Mouse (Mus musculus) urinary bladder, postnatal 4 days (tissue): ENCODE data around the gene Stx17.

Experiments used
- DNase-seq, 2 experiments: peaks; one replicate each; pipeline ENCODE4 v3.0.0; 2021 to 2022; ENCODE audit warnings: low spot score in 2 of 2

Gene Stx17

GRCm38 (mm10) chr4:48124773-48125469 lies at the start of gene Stx17:
Gene Stx17 (plus strand): TSS chr4:48124915.
- peak; percentile 79 to 85 for DNase-seq

- no peak for DNase-seq
These were observed 47.8 kb upstream of the Stx17 start for GRCm38 (mm10) chr4:48076693-48077471.

GRCm38 (mm10) chr4:48078213-48078612 lies 46.5 kb upstream of the Stx17 start:
- DNase-seq = no peak

GRCm38 (mm10) chr4:48079285-48080039 lies 45.3 kb upstream of the Stx17 start:
- no peak for DNase-seq

- no peak for DNase-seq
These were observed 41.3 kb upstream of the Stx17 start for GRCm38 (mm10) chr4:48083452-48083851.

GRCm38 (mm10) chr4:48086609-48087008 lies 38.1 kb upstream of the Stx17 start:
- DNase-seq = no peak

GRCm38 (mm10) chr4:48087497-48087896 lies 37.2 kb upstream of the Stx17 start:
- DNase-seq = no peak

GRCm38 (mm10) chr4:48093221-48093620 lies 31.5 kb upstream of the Stx17 start:
- DNase-seq = no peak

- no peak for DNase-seq
These were observed 24.5 kb upstream of the Stx17 start for GRCm38 (mm10) chr4:48100217-48100616.

GRCm38 (mm10) chr4:48101981-48102380 lies 22.7 kb upstream of the Stx17 start:
- no peak for DNase-seq

GRCm38 (mm10) chr4:48105387-48105786 lies 19.3 kb upstream of the Stx17 start:
- no peak for DNase-seq

GRCm38 (mm10) chr4:48107086-48107485 lies 17.6 kb upstream of the Stx17 start:
- DNase-seq = no peak

GRCm38 (mm10) chr4:48108591-48108990 lies 16.1 kb upstream of the Stx17 start:
- DNase-seq = no peak

- no peak for DNase-seq
These were observed 14.4 kb upstream of the Stx17 start for GRCm38 (mm10) chr4:48110331-48110730.

- DNase-seq = no peak
These were observed 8.5 kb upstream of the Stx17 start for GRCm38 (mm10) chr4:48116191-48116590.

- no peak for DNase-seq
These were observed 321 bp upstream of the Stx17 start for GRCm38 (mm10) chr4:48124416-48124772.

- DNase-seq = no peak
These were observed 5.6 kb downstream of the Stx17 start for GRCm38 (mm10) chr4:48130314-48130713.

- DNase-seq = no peak
These were observed 6.9 kb downstream of the Stx17 start for GRCm38 (mm10) chr4:48131606-48132005.

GRCm38 (mm10) chr4:48132721-48133120 lies 8.0 kb downstream of the Stx17 start:
- no peak for DNase-seq

- DNase-seq = no peak
These were observed 24.8 kb downstream of the Stx17 start for GRCm38 (mm10) chr4:48149492-48149891.

- DNase-seq = no peak
These were observed 28.5 kb downstream of the Stx17 start for GRCm38 (mm10) chr4:48153229-48153628.

- DNase-seq = no peak
These were observed 31.1 kb downstream of the Stx17 start for GRCm38 (mm10) chr4:48155864-48156263.

GRCm38 (mm10) chr4:48160386-48160785 lies 35.7 kb downstream of the Stx17 start:
- no peak for DNase-seq
